Mouse (Mus musculus): ENCODE results near the gene Hoxa10. TPM values are rescaled to one million over a fixed set of nuclear protein-coding genes. Genes with fewer than 3 reads are reported as not detected.

Hoxa10 gene
- total RNA-seq, 2 experiments from 2014 or later, result not detected

GRCm38 (mm10) chr6:52247766-52248637, 7.3 kb upstream of the Hoxa10 start:
- no peak for TF ChIP-seq CTCF (conservative IDR thresholded peaks at IDR 0.05)
- Histone ChIP-seq H3K4me3 (no peak overlapping the region), H3K27ac (no peak overlapping the region)
- DNase-seq (ENCODE audit: low spot score in 2 of 2), result no peak

- DNase-seq (ENCODE audit: low spot score in 2 of 2), result no peak
- no peak overlapping the region for H3K27ac ChIP-seq
- TF ChIP-seq CTCF (conservative IDR thresholded peaks at IDR 0.05), result no peak
- no peak overlapping the region for H3K4me3 ChIP-seq
Measured at GRCm38 (mm10) chr6:52246916-52247315, 6.3 kb upstream of the Hoxa10 start.

- DNase-seq (ENCODE audit: low spot score in 2 of 2), result no peak
- no peak overlapping the region for H3K27ac ChIP-seq
- no peak for TF ChIP-seq CTCF (conservative IDR thresholded peaks at IDR 0.05)
- H3K4me3 ChIP-seq, result no peak overlapping the region
Measured at GRCm38 (mm10) chr6:52246403-52246803, 5.7 kb upstream of the Hoxa10 start.

DNA sequence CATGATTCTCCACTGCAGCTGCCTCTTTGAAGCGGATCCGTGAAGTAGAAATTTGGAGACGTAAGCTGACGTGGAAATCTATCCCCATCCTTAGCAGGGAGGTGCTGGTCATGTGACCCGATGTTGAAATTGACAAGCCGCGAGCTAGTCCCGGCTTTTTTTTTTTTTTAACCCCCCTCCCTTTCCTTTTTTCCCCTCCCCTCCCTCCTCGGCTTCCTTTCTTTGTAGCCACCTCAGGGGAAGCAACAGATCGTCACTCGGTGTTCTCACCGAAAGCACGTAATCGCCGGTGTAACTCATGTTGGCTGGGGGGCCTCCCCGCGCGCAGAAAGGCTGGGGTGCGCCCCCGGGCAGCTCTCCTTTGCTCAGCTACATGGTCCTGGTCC, 5.1 kb upstream of the Hoxa10 start, which contains the start of gene Hoxa11:
Hoxa11 (minus strand) TSS at position 54 of the 386 bp plus-strand sequence.
- Histone ChIP-seq H3K4me3 (no peak within 1 kb of the TSS), H3K27ac (no peak within 1 kb of the TSS)
- no peak for DNase-seq (ENCODE audit: low spot score in 2 of 2)
- no peak for TF ChIP-seq CTCF (conservative IDR thresholded peaks at IDR 0.05)

- Histone ChIP-seq H3K4me3 (no peak overlapping the region), H3K27ac (no peak overlapping the region)
- DNase-seq (ENCODE audit: low spot score in 2 of 2), result no peak
- no peak for TF ChIP-seq CTCF (conservative IDR thresholded peaks at IDR 0.05)
Measured at GRCm38 (mm10) chr6:52245040-52245756, 4.5 kb upstream of the Hoxa10 start.

- TF ChIP-seq CTCF (conservative IDR thresholded peaks at IDR 0.05), result no peak
- Histone ChIP-seq H3K27ac (no peak overlapping the region), H3K4me3 (no peak overlapping the region)
- no peak for DNase-seq (ENCODE audit: low spot score in 2 of 2)
Measured at GRCm38 (mm10) chr6:52244471-52245039, 3.9 kb upstream of the Hoxa10 start.

GRCm38 (mm10) chr6:52243681-52244121, 3.0 kb upstream of the Hoxa10 start:
- DNase-seq (ENCODE audit: low spot score in 2 of 2), result no peak
- Histone ChIP-seq H3K27ac (no peak overlapping the region), H3K4me3 (no peak overlapping the region)
- TF ChIP-seq CTCF (conservative IDR thresholded peaks at IDR 0.05), result no peak

GRCm38 (mm10) chr6:52242801-52243332, 2.2 kb upstream of the Hoxa10 start:
- no peak for TF ChIP-seq CTCF (conservative IDR thresholded peaks at IDR 0.05)
- Histone ChIP-seq H3K4me3 (no peak overlapping the region), H3K27ac (no peak overlapping the region)
- no peak for DNase-seq (ENCODE audit: low spot score in 2 of 2)

DNA sequence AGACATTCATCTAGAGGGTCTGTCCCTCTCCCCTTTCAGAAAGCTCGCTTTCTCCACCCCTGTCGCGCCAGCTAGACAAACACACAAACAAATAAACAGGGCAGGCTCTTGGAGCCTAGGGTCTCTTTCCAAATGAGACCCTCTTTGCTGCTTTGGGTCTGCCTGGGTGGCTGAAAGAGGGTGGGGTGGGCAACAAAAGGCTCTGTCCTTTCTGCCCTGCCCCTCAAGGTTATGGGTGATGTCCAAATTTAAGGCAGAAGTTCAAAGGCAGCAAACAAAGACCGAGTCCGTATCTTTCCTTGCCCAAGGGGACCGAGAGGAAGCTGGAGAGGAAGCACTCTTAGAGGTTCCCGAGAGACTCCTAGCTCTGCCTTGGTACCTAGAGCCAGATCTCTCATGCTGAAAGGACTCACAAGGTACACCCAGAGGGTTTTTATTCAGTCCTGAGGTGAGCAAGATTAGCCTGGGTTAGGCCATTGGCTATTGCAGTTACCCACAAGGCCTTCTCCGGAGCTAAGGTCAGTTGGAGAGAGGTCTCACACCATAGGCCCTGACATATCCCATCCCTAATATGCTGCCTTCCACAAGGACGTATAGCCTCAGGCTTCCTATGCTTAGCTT, 457 bp upstream of the Hoxa10 start:
- Histone ChIP-seq H3K4me3 (no peak overlapping the region), H3K27ac (no peak overlapping the region)
- DNase-seq (ENCODE audit: low spot score in 2 of 2), result no peak
- no peak for TF ChIP-seq CTCF (conservative IDR thresholded peaks at IDR 0.05)

DNA sequence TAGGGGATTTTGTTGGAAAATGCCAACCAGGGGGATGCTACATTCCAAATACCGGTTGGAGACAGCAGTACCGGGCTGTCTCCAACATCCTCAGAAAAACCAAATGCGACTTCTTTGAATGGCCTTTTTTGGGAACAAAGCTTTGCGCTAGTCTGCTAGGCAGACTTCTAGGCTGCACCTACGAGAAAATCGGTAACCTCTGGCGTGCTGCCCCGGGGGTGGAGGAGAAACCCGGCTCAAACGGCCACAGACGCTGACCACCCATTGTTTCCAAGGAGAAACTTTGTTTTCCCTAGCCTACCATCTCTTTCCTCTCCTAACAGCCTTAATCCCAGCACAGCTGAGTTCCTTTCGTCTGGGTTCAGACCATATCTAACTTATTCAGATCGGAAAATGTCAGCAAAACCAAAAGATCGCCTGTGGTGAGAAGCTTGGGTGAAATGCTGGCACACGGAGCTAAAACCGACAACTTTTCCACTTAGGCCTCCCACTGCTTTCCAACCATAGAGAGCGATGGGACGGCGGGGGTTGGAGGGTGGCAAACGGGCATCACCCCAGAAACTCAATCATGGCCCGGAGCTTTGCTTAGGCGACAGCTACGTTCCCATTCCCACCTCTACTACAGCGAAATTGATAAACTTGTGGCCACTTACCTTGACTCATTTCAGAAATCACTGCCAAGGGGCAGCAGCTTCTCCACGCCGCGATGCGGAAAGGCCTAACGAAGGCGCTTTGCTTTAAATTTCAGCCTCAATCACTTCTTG, 847 bp downstream of the Hoxa10 start:
- H3K4me3 ChIP-seq, result no peak overlapping the region
- no peak for TF ChIP-seq CTCF (conservative IDR thresholded peaks at IDR 0.05)
- DNase-seq (ENCODE audit: low spot score in 2 of 2), result no peak
- no peak overlapping the region for H3K27ac ChIP-seq

GRCm38 (mm10) chr6:52238976-52239375, 1.7 kb downstream of the Hoxa10 start:
- H3K27ac ChIP-seq, result no peak overlapping the region
- TF ChIP-seq CTCF (conservative IDR thresholded peaks at IDR 0.05), result no peak
- H3K4me3 ChIP-seq, result no peak overlapping the region
- no peak for DNase-seq (ENCODE audit: low spot score in 2 of 2)

DNA sequence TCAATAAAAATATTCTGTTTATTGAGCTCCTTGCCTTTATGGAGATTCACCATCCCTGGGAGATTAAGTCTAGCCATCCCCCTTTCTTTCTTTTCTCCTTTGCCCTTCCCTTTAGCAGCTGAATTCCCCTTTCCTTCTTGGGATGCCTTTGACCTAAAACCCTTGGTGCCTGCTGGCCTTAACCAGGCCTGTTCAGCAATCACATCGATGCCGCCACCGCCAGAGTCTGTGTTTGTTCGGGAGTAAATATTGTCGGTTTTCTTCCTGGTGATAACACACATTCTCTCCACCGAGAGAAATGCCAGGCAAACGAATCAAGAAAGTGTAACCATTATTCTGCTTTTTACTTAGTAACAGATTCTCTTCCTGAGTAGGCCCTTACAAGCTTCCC, 2.5 kb downstream of the Hoxa10 start:
- H3K4me3 ChIP-seq, result no peak overlapping the region
- no peak overlapping the region for H3K27ac ChIP-seq
- no peak for DNase-seq (ENCODE audit: low spot score in 2 of 2)
- TF ChIP-seq CTCF (conservative IDR thresholded peaks at IDR 0.05), result no peak

Data from layer of hippocampus, adult 2 months (tissue).